Mouse (Mus musculus): Measurements from ENCODE around the gene Mlycd.

The Mlycd gene

DNA sequence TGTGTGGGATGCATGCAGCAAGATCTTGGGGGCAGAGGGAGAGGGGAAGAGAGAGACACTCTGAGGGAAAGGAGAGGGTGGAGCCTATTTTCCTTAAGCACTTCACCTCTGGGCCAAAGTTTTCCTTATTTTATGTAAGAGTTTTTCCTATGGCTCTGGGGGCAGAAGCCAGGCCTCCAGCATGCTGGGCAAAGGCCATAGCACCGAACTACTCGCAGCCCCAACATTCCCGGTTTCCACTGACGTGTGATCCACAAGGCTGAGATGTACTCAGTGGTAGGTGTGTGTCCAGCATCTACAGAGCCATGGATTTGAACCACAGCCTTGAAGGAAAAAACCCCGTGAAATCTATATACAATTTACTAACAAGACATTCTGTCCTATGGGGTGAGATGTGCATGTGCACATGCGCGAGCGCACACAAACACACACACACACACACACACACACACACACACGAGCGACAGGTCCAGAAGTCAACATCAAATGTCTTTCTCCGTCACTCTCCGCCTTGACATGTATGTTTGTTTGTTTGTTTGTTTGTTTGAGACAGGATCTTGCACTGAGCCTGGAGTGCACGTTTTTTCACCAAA is 39.0 kb downstream of the Mlycd start, which contains the start of gene Osgin1:
Gene Osgin1, plus strand, starts transcription at position 543 of the 593 bp plus-strand sequence.
- DNase-seq (ENCODE audit: low read depth, low spot score): no peak

DNA sequence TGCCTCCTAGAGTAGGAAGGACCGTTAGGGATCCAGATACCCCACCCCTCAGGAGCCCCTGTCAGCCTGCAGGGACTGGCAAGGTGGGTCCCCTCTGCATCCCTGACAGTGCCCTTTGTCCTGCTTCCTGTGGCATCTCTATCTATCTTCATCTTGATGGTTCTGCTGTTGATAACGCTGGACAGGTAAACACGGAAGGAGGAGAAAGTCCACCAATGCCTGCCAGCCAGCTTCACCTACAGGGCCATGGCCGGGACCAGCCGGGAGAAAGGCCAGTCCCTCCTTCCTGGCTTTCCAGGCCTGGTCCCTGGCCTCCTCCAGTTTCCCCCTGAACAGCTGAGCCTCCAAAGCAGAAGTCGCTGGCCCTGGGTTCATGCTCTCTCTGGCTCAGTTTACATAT is 39.9 kb downstream of the Mlycd start:
- no peak for DNase-seq (ENCODE audit: low read depth, low spot score)

DNA sequence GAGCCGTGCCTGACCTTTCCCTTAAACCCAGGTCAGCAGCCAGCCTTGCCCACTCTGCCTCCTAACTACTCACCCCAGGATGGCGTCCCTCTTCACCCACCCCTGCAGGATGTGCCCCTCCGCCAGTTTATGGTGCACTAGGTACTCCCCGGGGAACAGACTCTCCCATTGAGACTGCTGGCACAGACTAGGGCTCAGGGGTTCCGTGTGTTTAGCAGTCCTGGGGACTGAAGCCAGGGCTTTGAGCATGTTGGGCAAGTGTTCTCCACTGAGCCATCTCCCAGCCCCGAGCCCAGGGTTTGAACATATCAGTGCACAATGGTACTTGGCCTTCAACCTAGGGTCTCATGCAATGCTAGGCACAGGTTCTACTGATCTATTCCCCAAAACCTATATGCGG is 40.8 kb downstream of the Mlycd start:
- DNase-seq (ENCODE audit: low read depth, low spot score): no peak

DNA sequence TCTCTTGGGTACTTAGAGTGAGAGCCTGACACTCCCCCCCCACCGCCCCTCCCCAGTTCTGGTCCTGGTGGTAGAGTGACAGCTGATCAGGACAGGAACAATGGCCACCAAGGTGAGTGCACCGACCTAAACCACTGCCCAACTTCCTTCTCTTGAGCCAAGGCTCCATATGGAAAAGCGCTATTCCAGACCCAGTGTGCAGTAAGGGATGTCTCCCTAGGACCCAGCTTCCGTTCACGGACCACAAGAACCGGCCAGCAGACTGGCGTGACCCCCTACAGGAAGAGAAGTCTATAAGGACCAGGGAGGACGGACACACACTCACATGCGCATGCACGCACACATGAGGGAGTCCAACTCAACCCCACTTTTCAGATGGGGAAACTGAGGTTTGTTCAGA is 41.7 kb downstream of the Mlycd start:
- DNase-seq (ENCODE audit: low read depth, low spot score): no peak

DNA sequence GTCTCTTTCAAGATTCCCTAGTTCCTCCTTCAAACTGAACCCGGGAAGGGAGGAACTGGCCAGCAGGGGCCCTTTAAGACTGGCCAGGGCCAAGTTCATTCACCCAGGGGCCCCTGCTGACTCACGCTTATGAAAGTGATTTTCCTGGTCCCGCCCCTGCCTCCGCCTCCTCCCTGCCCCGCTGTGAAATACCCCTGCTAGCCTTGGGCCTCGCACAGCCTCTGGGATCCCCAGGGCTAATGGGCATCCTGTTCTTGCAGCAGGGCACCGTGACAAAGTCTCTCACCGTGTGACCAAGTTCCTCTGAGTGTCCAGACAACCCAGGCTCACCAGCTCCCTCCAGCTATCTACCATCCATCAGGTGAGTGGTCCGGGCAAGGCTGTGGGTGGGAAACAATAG is 42.3 kb downstream of the Mlycd start:
- no peak for DNase-seq (ENCODE audit: low read depth, low spot score)

DNA sequence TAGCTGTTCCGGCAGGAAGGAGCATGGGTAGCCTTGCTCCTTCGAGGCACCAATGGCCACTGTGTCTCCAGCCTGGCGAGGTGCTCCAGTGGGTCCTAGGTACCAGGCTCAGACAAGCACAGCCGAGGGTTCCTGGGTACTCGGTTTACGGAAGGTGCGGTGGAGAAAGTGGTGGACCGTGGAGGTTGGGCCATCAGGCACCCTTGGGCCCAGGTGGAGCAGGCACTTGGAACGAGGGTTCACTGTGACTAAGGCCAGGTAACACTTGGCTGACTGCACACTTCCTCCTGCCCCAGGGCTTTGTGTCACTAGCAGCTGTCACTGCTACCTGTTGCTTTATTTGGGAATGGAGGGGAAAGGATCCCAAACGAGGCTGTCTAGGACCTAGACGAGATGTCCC is 42.8 kb downstream of the Mlycd start:
- DNase-seq (ENCODE audit: low read depth, low spot score): no peak

DNA sequence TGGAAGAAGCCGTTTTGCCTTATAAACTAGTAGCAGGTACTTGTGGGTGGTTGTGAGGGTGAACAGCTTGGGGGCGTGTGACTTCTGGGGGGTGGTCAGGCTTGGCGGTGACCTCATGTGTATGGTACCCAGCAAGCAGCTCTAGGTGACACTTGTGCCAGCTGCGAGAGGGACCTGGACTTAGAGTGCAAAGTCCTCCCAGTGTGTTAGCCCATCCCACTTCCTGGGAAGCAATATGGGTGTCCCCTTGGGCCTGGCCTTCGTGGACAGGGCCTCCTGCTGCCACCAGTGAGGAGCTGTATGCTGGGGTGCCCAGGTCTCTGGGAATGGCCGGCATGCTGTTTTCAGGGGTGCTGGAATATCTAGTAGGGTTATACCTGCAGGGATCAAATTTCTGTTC is 44.2 kb downstream of the Mlycd start:
- no peak for DNase-seq (ENCODE audit: low read depth, low spot score)

DNA sequence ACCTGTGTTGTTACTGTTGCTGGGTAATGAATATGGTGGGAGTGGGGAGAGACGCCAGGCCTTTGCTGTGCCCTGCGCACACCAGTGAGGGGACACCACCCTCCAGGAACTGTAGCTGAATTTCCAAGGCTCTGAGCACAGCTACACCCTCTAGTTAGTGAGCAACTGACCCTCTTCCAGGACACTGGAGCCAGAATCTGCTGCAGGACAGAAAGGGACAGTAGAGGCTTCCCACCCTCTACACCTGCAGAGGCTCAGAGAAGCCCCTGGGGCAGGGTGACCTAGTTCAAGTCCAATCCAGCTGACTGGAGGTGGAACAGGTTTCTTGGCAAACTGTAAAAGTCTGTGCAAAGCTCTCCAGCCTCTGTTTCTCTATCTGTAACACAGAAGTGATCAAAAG is 44.7 kb downstream of the Mlycd start:
- DNase-seq (ENCODE audit: low read depth, low spot score): no peak

DNA sequence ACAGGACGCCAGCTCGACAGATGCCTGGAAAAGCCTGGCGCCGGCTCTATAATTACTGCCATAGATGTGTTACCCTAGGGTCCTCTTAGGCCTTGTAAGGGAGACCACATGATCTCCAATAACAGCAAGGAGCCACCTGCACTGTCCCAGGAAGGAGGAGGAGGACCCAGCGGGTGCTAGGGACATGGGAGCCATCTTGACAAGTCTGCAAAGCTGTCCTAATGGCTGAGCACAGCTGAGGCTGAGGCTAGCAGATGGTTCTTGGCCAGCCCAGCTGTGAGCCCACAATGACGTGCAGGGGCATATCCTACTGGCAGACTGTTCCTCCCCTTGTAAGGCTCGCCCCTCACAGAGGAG is 45.2 kb downstream of the Mlycd start:
- DNase-seq (ENCODE audit: low read depth, low spot score): no peak

DNA sequence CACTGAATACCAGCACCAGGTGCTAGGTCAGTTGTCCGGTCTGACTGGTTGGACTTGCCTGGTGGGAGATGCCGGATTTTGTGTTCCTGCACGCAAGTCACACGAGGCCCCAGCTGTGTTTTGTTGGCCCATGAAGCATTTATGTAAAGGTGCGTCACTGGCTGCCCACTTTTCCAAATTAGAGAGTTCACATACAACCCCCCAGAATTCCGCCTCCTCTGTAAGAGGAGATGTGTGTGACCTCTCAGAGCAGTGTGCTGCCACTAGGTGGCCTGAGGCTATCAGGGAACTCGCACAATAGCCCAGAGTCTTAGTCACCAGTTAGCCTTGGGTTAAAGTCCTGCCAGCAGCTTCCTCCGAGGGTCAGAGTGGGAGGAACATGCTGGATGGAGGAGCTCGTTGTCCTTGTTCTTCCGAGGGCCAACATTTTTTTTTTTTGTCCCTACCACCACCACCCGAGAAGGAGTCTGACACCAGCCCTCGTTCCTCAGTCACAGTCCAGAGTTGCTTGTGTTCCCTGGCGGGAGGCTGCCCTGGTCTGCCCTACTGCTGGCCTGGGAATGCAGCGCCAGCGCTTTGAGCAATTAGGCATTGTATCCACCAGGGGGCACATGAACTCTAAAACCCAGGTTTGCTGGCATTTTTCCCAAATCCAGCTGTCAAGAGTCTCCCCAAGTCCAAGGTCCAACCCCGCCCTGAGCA is 45.7 kb downstream of the Mlycd start:
- DNase-seq (ENCODE audit: low read depth, low spot score): peak; percentile 90

DNA sequence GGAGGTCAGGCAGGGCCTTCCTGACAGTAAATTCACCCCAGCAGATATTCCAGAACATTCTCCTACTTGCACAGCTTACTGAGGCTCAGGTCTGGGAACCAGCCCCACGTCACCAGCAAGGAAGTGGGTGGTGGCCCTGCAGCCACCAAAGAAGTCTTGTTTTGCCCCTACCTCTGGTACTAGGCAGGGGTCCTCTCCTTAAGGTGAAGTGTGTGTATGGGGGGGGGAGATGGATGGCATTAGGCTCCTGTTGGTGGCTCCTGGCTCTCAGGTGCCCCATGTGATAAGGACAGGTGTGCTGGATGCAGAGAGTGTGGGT is 46.2 kb downstream of the Mlycd start:
- DNase-seq (ENCODE audit: low read depth, low spot score): no peak

DNA sequence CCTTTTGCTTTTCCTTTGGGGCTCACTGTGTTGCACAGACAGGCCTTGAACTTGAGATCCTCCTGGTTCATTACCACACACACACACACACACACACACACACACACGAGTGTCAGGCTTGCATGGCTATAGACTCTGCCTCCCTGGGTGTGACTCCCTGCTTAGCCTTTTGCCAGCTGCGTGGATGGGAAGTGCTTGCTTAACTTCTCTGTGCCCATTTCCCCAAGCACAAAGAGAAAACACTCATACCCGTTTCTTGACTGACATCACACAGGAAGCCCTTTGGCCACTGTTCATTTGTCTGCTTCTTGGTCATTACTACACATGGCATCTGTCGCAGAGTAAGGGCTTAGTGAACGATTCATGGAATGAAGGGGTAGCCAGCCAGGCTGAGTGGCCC is 47.3 kb downstream of the Mlycd start:
- DNase-seq (ENCODE audit: low read depth, low spot score): no peak

DNA sequence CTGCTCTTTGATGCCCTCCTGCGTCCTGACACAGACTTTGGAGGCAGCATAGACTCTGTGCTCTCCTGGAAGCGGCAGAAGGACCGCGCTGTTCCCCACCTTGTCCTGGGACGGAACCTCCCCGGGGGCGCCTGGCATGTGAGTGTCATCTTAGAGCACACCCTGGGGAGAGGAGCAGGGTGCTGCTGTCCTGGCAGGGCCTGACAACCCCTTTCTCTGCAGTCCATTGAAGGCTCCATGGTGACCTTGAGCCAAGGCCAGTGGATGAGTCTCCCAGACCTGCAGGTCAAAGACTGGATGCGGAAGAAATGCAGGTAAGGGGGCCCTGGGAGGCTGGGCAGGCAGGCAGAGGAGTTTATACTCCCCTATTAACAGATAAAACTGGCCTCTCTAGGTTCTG is 48.3 kb downstream of the Mlycd start:
- DNase-seq (ENCODE audit: low read depth, low spot score): no peak

DNA sequence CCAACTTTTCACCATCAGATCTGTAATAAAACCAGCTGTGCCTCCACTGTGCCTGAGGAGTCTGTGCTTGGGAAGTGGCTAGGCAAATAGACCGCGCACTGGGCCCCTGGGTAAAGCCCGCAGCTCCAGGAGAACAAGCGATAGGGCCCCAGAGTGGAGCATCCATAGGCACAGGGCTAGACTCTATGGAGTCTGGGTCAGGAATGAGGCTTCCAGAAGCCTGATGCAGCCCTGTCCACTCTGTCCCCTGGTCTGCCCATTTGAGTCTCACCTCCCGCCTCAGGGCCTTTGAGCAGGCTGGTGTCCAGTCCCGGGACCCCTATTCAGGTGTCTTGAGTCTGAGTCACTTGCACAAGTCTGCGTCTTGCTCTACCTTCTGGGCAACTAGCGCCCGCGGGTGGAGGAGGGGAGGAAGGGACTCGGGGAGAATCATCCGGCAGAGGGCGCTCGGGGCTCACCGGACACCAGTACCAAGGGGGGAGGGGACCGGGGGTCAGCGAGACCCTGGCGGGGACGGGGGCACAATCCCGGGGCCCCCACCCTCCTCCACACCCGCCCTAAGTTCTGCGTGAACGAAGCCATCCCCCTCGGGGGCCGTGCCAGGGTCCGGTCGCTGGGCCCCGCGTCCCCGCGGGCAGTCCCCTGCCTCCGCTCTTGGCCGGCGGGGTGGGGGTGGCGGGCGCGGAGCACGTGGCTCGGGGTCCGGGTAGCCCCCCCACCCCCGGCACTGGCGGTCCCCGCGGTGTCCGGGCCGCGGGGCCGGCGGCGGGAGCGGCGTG is 51.7 kb downstream of the Mlycd start, which contains the start of gene Necab2:
Gene Necab2, plus strand, starts transcription at position 509 of the 779 bp plus-strand sequence.
- DNase-seq (ENCODE audit: low read depth, low spot score): peak; percentile 90

DNA sequence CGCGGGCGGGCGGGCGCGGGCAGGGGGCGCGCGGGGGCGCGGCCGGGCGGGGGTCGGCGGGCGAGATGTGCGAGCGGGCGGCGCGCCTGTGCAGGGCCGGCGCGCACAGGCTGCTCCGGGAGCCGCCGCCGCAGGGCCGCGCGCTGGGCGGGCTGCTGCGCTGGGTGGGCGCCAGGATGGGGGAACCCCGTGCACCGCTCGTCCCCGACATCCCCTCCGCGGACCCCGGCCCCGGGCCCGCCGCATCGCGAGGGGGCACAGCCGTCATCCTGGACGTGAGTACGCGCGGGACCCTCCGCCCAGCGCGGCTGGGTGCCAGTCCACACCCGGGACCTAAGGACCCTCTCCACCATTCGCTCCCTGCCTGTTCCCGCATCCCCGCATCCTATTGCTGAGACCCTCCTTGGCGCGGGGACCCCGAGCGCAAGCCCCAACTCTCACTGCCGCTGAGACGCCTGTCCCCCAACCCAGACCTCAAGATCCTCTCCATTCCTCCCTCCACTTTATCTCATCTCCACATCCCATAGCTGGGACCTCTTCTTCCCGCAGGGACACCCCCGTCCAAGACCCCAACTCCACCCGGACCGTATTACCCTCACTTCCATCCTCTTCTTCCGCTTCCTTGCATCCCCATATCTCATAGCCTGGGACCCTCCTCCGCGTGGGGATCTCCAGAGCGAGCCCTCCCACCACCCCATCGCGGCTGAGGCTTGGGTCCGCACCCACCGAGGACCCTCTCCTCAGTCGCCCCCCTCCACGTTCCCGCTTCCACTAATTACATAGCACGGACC is 52.5 kb downstream of the Mlycd start:
- no peak for DNase-seq (ENCODE audit: low read depth, low spot score)

DNA sequence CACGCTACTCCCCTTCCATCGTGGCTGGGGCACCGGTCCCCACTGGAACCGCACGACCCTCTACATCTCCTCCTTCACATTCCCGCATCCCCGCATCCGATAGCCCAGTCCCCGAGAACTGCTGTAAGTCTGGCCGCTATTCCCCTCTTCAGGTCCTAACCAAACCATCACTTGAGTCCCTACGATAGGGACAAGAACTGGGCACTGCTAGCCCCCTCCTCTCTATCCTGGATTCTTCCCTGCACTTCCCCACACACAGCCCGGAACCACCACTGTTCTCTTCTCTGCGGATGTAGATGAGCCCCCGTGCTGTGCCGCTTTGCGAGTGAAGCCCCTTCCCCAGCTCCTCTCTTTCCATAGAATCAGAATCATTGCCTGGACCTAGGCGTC is 53.1 kb downstream of the Mlycd start:
- no peak for DNase-seq (ENCODE audit: low read depth, low spot score)

DNA sequence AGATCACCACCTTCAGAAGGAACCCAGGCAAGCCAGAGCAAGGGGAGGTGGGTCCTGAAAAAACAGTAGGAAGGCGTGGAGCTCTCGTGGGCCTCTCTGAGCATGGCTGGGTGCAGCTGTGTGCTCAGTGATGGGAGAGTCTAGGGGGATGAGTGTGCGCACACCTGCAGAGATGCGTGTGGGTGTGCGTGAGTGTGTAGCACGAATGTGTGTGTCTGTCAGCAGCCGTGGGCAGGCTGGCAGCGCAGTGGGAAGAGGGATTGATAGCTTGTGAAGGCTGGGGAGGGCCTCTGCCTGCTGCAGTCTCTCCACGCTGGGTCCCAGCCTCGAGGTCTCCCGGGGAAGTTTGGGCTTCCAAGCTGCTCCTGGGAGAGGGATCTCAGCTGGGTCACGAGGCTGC is 54.9 kb downstream of the Mlycd start:
- DNase-seq (ENCODE audit: low read depth, low spot score): no peak

DNA sequence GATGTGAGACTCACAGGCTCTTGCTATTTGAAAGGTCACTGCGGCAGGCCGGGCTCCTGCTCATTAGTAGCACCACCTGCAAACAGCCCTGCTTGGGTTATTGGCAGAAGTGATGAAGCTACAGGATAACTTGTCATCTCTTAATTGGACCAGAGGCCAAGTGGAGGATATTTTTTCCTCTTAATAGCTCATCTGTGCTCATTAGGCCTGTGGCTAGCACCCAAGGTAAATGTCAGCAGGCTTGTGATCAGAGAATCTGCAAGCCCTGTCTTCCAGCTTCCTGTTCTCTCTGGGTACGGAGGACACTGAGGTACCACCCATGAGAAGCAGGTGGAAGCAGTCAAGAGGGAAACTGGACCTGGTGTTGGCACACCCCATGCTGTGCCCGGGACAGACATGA is 56.5 kb downstream of the Mlycd start:
- DNase-seq (ENCODE audit: low read depth, low spot score): no peak

DNA sequence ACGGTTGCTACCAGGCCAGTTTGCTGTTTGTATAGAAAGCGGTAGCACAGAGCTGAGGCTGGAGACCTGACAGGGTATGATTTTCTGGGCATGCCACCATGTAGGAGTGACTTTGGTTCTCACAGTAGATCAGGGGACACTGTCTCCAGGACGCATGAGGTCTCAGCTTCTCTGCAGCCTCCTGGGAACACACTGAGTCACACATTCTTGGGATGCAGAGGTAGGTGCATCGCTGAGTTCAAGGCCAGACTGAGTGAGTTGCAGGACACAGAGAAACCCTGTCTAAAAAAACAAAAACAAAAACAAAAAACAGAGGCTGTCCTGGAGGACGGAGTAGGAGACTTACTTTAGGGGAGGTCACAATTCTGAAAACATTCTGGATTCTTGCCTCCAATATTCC is 58.2 kb downstream of the Mlycd start:
- DNase-seq (ENCODE audit: low read depth, low spot score): no peak

DNA sequence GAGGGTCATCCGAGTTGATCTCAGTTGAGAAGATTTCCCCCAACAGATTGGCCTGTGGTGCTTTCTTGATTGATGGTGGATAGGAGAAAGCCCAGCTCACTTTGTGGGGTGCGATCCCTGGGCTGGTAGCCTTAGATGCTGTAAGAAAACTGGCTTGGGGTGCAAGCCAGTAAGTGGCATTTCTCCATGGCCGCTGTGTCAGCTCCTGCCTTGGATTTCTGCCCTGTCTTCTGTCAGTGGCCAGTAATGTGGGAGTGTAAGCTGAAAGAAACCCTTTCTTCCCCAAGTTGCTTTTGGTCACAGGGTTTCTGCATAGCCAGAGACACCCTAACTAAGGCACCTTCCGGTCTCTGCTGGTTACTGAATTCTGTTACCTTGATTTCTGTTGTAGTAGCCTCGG is 61.4 kb downstream of the Mlycd start:
- DNase-seq (ENCODE audit: low read depth, low spot score): no peak

DNA sequence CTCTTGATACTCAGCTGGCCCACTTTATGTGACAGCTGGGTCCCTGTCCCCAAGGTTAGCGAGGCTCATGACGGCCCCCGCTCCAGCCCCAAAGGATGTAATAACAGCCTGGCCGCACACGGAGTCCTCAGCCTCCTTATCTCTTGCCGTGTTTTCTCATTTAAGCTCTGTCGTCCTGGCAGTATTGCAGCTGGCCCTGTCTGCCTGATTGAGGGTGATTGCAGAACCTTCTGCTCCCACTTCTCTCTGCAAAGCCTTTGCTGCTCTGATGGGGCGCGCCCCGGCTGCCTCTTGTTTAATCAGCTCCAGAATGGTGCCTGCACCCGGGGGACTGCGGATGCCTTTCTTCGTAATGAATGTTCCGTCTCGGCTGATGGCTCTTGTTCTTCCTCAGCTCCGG is 65.0 kb downstream of the Mlycd start:
- DNase-seq (ENCODE audit: low read depth, low spot score): no peak

All from R1 (cell line).